Mouse (Mus musculus) WW6 (cell line): ENCODE measurements around the gene Dixdc1.
"Not testable (repeated sequence)": the region's sequence is repeated elsewhere in the genome, so short reads cannot be mapped to it uniquely, and the experiment has no call there.

ENCODE experiments used
- DNase-seq: peaks from one replicate; pipeline ENCODE4 v3.0.0-alpha.2; 2013; ENCODE audit warnings: low read depth, low spot score

The Dixdc1 gene

GRCm38 (mm10) chr9:50658941-50659388 lies 80.4 kb downstream of the Dixdc1 start:
- DNase-seq, result peak; percentile 14

- no peak for DNase-seq
Observed at GRCm38 (mm10) chr9:50658391-50658790, 80.9 kb downstream of the Dixdc1 start.

DNA sequence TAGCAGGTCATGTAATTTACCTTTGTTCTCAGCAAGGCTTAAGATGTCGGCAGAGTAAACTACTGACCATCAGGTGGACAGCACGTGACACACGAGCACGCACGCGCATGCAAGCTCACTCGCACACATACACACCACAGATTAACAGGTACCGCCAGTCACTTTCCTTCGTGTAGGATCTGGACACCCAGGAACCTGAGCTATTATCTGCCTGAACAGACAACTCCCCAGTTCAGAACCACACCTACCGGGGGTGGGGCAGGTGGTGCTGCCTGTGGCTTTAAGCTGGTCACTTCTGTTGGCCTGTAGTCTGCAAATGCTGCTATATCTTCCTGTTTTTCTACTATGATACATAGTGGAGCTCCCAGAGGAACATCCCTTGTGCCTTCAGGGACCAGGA lies 88.8 kb downstream of the Dixdc1 start:
- no peak for DNase-seq

DNA sequence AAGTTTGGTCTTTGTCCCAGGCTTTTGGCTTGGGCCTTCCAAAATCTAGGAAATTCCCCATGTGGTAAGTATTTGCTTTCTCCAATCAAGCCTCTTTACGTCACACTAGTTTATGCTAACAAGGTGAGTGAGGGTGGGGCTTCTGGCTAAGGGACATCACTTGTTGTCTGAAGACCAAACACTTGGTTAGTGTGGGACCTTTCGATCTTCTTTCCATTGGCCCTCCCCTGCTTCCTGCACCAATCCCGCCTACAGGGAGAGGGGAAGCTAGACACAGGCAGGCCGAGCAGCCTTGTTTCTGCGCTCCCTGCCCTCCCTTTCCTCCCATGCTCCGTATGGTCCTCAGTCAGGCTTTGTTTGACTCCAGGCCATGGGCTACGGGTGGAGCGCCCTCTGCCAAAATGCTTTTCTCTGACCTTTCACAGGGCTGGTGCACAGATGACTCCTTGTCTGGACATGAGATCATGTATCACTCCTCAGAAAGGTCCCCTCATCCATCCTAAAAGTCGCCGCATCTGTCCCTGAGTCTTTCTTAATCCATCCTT lies 92.4 kb downstream of the Dixdc1 start:
- DNase-seq, result no peak

DNA sequence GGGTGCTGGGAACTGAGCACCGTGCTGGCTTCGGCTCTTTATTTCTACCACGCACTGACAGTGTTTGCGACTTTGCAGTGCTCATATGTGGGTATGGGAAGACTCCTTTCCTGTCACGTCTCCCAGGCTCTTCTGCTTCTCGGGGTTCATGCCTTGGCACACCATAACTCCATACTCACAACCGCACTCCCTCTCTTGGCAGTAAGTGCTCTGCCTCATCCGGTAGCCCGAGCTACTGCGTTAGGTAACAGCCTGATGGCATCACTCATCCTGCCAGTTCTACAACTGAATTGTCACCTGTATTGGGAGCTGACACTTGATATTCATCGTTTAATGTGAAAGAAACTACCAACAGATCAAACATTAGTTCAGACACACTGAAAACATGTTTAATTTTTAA lies 105.0 kb downstream of the Dixdc1 start:
- no peak for DNase-seq

- DNase-seq, result no peak
Observed at GRCm38 (mm10) chr9:50633059-50633458, 106.3 kb downstream of the Dixdc1 start.

DNA sequence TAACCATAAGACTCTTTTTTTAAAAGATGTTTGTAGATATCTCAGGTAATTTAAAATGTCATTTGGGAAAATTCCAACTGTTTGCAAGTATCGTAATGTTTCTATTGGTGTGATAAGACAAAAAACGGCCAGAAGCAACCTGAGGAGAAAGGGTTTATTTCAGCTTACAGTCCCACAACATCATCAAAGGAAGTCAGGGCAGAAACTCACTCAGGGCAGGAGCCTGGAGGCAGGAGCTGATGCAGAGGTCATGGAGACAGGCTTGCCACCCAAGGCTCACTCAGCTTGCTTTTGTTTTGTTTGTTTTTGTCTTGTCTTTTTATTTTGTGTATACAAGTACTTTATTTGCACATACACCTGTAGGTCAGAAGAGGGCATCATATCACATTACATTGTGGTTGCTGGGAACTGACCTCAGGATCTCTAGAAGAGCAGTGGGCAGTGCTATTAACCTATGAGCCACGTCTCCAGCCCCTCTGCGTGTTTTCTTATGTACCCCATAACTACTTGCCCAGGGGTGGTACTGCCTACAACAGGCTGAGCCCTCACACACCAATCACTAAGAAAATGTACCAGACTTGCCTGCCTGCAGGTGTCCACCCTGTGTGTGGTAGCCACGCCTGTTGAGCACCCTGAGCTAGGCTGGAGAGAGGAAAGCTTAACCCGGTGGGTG lies 107.2 kb downstream of the Dixdc1 start:
- no peak for DNase-seq

- DNase-seq, result not testable (repeated sequence)
Observed at GRCm38 (mm10) chr9:50630903-50631302, 108.4 kb downstream of the Dixdc1 start.

- no peak for DNase-seq
Observed at GRCm38 (mm10) chr9:50617794-50618330, 121.5 kb downstream of the Dixdc1 start.

DNA sequence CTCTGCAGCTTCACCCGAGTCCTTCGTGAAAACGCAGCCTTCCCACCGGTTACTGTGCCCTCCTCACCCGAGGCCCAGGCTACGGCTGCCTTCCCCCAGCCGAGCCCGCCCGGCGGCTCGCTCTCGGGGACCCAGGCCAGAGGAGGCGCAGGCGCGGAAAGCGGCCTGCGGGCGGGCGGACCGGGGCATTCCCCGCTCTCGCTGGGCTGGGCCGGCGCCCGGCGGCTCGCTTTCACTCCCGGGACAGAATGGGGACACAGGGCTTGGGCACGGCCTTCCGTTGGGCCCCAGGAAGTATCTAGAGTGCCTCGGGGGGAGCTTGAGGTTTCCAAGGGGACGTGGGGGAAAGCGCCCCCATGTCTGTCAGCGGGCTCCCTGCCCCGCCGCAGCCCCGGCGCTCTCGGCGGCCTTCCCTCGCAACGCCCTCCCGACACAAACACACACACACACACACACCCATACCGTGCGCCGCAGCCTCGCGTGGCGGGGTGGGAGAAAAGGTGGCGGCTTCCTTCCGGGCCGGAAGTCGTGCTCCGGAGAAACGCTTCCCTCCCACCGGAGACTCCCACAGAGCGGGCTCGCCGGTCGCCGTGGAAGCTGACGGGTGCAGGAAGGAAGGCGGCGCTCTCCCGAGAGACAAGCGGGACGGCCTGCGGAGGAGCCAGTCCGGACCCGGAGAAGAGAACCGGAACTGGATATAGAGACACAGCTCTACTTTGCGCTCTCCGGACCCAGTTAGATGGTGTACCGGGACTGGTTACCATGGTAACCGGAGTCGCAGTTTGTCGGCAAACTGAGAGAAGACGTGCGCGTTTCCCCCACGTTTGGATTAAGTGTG lies 122.3 kb downstream of the Dixdc1 start, which contains the start of the genes Pih1d2 and Nkapd1:
Pih1d2 (plus strand) TSS at position 556 of the 838 bp plus-strand sequence.
Nkapd1 (minus strand) TSS at position 699 of the 838 bp plus-strand sequence.
- peak; percentile 76 for DNase-seq

DNA sequence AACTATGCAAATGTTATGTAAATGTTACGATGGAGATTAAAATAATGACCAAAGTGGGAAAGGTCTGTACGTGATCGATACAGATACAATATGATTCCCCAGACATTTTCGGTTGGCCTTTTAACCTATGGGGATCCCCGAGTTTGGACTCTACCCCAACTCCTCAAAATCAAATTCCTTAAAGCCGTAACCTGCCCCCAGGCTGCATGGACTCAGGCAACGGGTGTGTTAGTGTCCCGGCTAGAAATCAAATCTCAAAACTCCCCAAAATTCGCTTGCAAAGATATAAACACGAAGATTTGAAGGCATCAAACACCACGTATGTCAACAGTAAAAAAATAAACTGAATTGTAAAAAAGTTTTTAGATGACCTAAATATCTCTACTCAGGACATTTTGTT lies 123.2 kb downstream of the Dixdc1 start:
- DNase-seq, result no peak
